Mouse (Mus musculus): ENCODE results near the gene Rln1. TPM values are rescaled to one million over a fixed set of nuclear protein-coding genes. Genes with fewer than 3 reads are reported as not detected.

Gene Rln1
- total and polyA plus RNA-seq, 3 experiments, result not detected

- Histone ChIP-seq H3K4me1 (ENCODE audit: control insufficient read depth in 1 of 2, insufficient read depth in 2 of 2) (peaks cover 0 to 8% of the 10 kb centered on the region in 2 experiments; a peak in 1 of 4 replicates), H3K4me3 (replicated peaks in 1 of 3; ENCODE audit: low read depth in 2 of 3, low read length in 2 of 3, poor library complexity in 1 of 3) (no peak overlapping the region), H3K27ac (ENCODE audit: insufficient read depth, low read depth) (no peak overlapping the region), H3K27me3 (replicated peaks) (no peaks in the 10 kb centered on the region), H3K79me2 (replicated peaks; ENCODE audit: control insufficient read depth, extremely low read depth, insufficient read depth, poor library complexity, severe bottlenecking) (no peaks in the 10 kb centered on the region; the same call in 1 of the 2 replicates), H3K9me3 (replicated peaks; ENCODE audit: low read length) (no peaks in the 10 kb centered on the region), H3K36me3 (replicated peaks in 1 of 2; ENCODE audit: control insufficient read depth in 1 of 2, insufficient read depth in 1 of 2, low read length in 1 of 2) (no peaks in the 10 kb centered on the region), H3K9ac (ENCODE audit: insufficient read depth, low read depth) (no peak overlapping the region), H3K4me2 (ENCODE audit: insufficient read depth, low read depth, poor library complexity, severe bottlenecking) (no peak overlapping the region)
- DNase-seq (ENCODE audit: extremely low read depth), result no peak
- TF ChIP-seq ETS1 (conservative IDR thresholded peaks at IDR 0.05; ENCODE audit: low read depth, low read length), result no peak
- no peak for TF ChIP-seq TCF12 (IDR thresholded peaks at IDR 0.05; ENCODE audit: low read depth, low read length)
- no peak for TF ChIP-seq USF1 (IDR thresholded peaks at IDR 0.05; ENCODE audit: low read depth, low read length)
- TF ChIP-seq CHD1 (IDR thresholded peaks at IDR 0.05; ENCODE audit: low read depth, low read length), result no peak
- TF ChIP-seq JUND (conservative IDR thresholded peaks at IDR 0.05; ENCODE audit: low read depth, low read length), result no peak
- no peak for TF ChIP-seq POLR2A (IDR thresholded peaks at IDR 0.05; ENCODE audit: low read depth, low read length)
- TF ChIP-seq KAT2A (IDR thresholded peaks at IDR 0.05; ENCODE audit: insufficient replicate concordance, low read length), result no peak
- TF ChIP-seq EP300 (IDR thresholded peaks at IDR 0.05; ENCODE audit: low read length), result no peak
- no peak for TF ChIP-seq MYC (IDR thresholded peaks at IDR 0.05; ENCODE audit: low read depth, low read length)
- dilution Hi-C loops (cut with MboI; ENCODE audit: extremely low pct_ligation_motif_present, extremely low pct_unique_long_range_greater_than_20kb, low sequenced_read_pairs) (no loop called here), in situ Hi-C loops (cut with MboI; ENCODE audit: low pct_ligation_motif_present, low pct_unique_long_range_greater_than_20kb, low sequenced_read_pairs) (no loop called here)
Measured at GRCm38 (mm10) chr19:29326822-29327552, 7.5 kb downstream of the Rln1 start.

GRCm38 (mm10) chr19:29326396-29326795, 8.1 kb downstream of the Rln1 start:
- no peaks in the 10 kb centered on the region for H3K27me3 ChIP-seq (replicated peaks)
- TF ChIP-seq ETS1 (conservative IDR thresholded peaks at IDR 0.05; ENCODE audit: low read depth, low read length) (no peak), KAT2A (IDR thresholded peaks at IDR 0.05; ENCODE audit: insufficient replicate concordance, low read length) (no peak), ZC3H11A (IDR thresholded peaks at IDR 0.05; ENCODE audit: low read depth, low read length) (no peak), PAX5 (IDR thresholded peaks at IDR 0.05; ENCODE audit: low read length) (no peak), ZNF384 (IDR thresholded peaks at IDR 0.05; ENCODE audit: low read depth, low read length) (no peak)
- dilution Hi-C loops (cut with MboI; ENCODE audit: extremely low pct_ligation_motif_present, extremely low pct_unique_long_range_greater_than_20kb, low sequenced_read_pairs), result no loop called here
- H3K4me3 ChIP-seq (replicated peaks in 1 of 3; ENCODE audit: low read depth in 2 of 3, low read length in 2 of 3, poor library complexity in 1 of 3), result no peak overlapping the region
- in situ Hi-C loops (cut with MboI; ENCODE audit: low pct_ligation_motif_present, low pct_unique_long_range_greater_than_20kb, low sequenced_read_pairs), result no loop called here
- no peaks in the 10 kb centered on the region for H3K9me3 ChIP-seq (replicated peaks; ENCODE audit: low read length)
- DNase-seq (ENCODE audit: extremely low read depth), result no peak
- no peak overlapping the region for H3K4me2 ChIP-seq (ENCODE audit: insufficient read depth, low read depth, poor library complexity, severe bottlenecking)
- H3K79me2 ChIP-seq (replicated peaks; ENCODE audit: control insufficient read depth, extremely low read depth, insufficient read depth, poor library complexity, severe bottlenecking), result no peaks in the 10 kb centered on the region; the same call in 1 of the 2 replicates
- no peaks in the 10 kb centered on the region for H3K36me3 ChIP-seq (replicated peaks in 1 of 2; ENCODE audit: control insufficient read depth in 1 of 2, insufficient read depth in 1 of 2, low read length in 1 of 2)
- no peak overlapping the region for H3K9ac ChIP-seq (ENCODE audit: insufficient read depth, low read depth)
- H3K27ac ChIP-seq (ENCODE audit: insufficient read depth, low read depth), result no peak overlapping the region
- peaks cover 0 to 8% of the 10 kb centered on the region in 2 experiments; a peak in 1 of 4 replicates for H3K4me1 ChIP-seq (ENCODE audit: control insufficient read depth in 1 of 2, insufficient read depth in 2 of 2)

DNA sequence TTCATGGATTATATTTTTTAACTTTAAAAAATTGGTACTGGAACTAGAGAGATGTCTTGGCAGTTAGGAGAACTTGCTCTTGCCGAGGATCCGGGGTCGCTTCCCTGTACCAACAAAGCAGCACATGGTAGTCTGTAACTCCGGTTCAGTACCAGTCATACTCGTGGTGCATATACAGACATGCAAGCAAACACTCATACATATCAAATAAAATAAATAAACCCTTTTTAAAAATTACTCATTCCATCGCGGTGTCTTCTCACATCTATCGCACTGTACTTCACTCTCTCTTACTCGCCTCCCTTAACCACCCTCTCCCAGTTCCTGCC, 8.7 kb downstream of the Rln1 start:
- Histone ChIP-seq H3K4me1 (ENCODE audit: control insufficient read depth in 1 of 2, insufficient read depth in 2 of 2) (peaks cover 0 to 8% of the 10 kb centered on the region in 2 experiments; a peak in 1 of 4 replicates), H3K9ac (ENCODE audit: insufficient read depth, low read depth) (peak overlapping the region; percentile 39; the same call in 1 of the 2 replicates), H3K9me3 (replicated peaks; ENCODE audit: low read length) (no peaks in the 10 kb centered on the region), H3K4me2 (ENCODE audit: insufficient read depth, low read depth, poor library complexity, severe bottlenecking) (no peak overlapping the region), H3K79me2 (replicated peaks; ENCODE audit: control insufficient read depth, extremely low read depth, insufficient read depth, poor library complexity, severe bottlenecking) (no peaks in the 10 kb centered on the region; the same call in 1 of the 2 replicates), H3K27ac (ENCODE audit: insufficient read depth, low read depth) (no peak overlapping the region), H3K4me3 (replicated peaks in 1 of 3; ENCODE audit: low read depth in 2 of 3, low read length in 2 of 3, poor library complexity in 1 of 3) (no peak overlapping the region), H3K27me3 (replicated peaks) (no peaks in the 10 kb centered on the region), H3K36me3 (replicated peaks in 1 of 2; ENCODE audit: control insufficient read depth in 1 of 2, insufficient read depth in 1 of 2, low read length in 1 of 2) (no peaks in the 10 kb centered on the region)
- in situ Hi-C loops (cut with MboI; ENCODE audit: low pct_ligation_motif_present, low pct_unique_long_range_greater_than_20kb, low sequenced_read_pairs) (no loop called here), dilution Hi-C loops (cut with MboI; ENCODE audit: extremely low pct_ligation_motif_present, extremely low pct_unique_long_range_greater_than_20kb, low sequenced_read_pairs) (no loop called here)
- DNase-seq (ENCODE audit: extremely low read depth), result no peak
- TF ChIP-seq ZC3H11A (IDR thresholded peaks at IDR 0.05; ENCODE audit: low read depth, low read length), result no peak
- TF ChIP-seq MAZ (IDR thresholded peaks at IDR 0.05; ENCODE audit: low read depth, low read length), result no peak
- TF ChIP-seq ETS1 (conservative IDR thresholded peaks at IDR 0.05; ENCODE audit: low read depth, low read length), result no peak
